Mouse (Mus musculus): Measurements from ENCODE around the gene Hivep1. TPM values are rescaled to one million over a fixed set of nuclear protein-coding genes. Genes with fewer than 3 reads are reported as not detected.

The Hivep1 gene
- polyA plus RNA-seq, 1 experiment from 2014 or later, result 12.0 TPM

Other genes with a start within 250 kb of the Hivep1 start
- gene Adtrp, start 204.3 kb upstream of the Hivep1 start, polyA plus RNA-seq (2014; fragmentation: Nextera tagmentation; extraction: Ambion mirVana), result not detected in 2 replicates
- 0.98 and 1.1 TPM in 2 replicates for gene Edn1, start 249.5 kb downstream of the Hivep1 start, polyA plus RNA-seq (2014; fragmentation: Nextera tagmentation; extraction: Ambion mirVana)

Data from forebrain, embryonic 14.5 days (tissue).